Mouse (Mus musculus): ENCODE results near the gene Fam129c. TPM values are rescaled to one million over a fixed set of nuclear protein-coding genes. Genes with fewer than 3 reads are reported as not detected.
A peak's percentile ranks its signal among the peaks of the same experiment; 100 is the strongest.

Gene Fam129c
- polyA plus RNA-seq (2016; fragmentation: Nextera tagmentation; extraction: Ambion mirVana): 4.6 and 6.6 TPM in 2 replicates

DNA sequence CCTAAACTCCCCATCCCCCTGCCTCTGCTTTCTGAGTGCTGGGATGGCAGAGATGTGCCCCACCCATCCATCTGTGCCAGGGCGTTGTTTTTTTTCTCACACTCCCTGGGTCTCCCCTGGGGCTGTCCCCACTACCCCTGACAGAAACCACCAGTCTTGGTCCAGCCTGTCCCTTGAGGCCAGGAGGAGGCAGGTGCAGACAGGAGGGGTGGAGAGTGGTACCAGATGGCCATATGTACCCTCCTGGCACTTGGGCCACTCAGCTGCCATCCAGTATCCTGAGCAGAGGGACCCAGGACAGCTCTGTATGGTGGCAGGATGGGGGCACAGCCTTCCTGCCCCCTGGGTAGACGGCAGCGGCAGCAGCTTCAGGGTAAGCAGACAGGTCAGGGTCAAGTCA lies at the start of gene Fam129c:
Fam129c (plus strand) TSS at position 198 of the 400 bp plus-strand sequence.
- Histone ChIP-seq H3K9me3 (no peaks in the 10 kb centered on the region), H3K36me3 (peaks cover 14% of the 10 kb centered on the region), H3K4me3 (replicated peaks) (no peak within 1 kb of the TSS), H3K4me1 (replicated peaks) (peaks cover 27% of the 10 kb centered on the region), H3K27ac (no peak within 1 kb of the TSS), H3K9ac (replicated peaks) (no peak within 1 kb of the TSS), H3K4me2 (no peak within 1 kb of the TSS), H3K27me3 (peaks cover 30% of the 10 kb centered on the region)
- ATAC-seq (ENCODE audit: insufficient number of reproducible peaks, insufficient read depth, low FRiP score, low TSS enrichment, low read depth): no peak
- 81% methylated on average over 3 of the region's 3 CpGs for WGBS

GRCm38 (mm10) chr8:71550754-71551153 lies 46.7 kb upstream of the Fam129c start:
- H3K4me3 ChIP-seq (replicated peaks): no peak overlapping the region
- H3K9ac ChIP-seq (replicated peaks): no peak overlapping the region
- 61% methylated on average over 7 of the region's 7 CpGs for WGBS
- no peaks in the 10 kb centered on the region for H3K9me3 ChIP-seq
- ATAC-seq (ENCODE audit: insufficient number of reproducible peaks, insufficient read depth, low FRiP score, low TSS enrichment, low read depth): no peak
- H3K27me3 ChIP-seq: peaks cover 20% of the 10 kb centered on the region
- H3K36me3 ChIP-seq: peaks cover 27% of the 10 kb centered on the region
- no peak overlapping the region for H3K4me2 ChIP-seq
- no peak overlapping the region for H3K27ac ChIP-seq
- H3K4me1 ChIP-seq (replicated peaks): no peaks in the 10 kb centered on the region

DNA sequence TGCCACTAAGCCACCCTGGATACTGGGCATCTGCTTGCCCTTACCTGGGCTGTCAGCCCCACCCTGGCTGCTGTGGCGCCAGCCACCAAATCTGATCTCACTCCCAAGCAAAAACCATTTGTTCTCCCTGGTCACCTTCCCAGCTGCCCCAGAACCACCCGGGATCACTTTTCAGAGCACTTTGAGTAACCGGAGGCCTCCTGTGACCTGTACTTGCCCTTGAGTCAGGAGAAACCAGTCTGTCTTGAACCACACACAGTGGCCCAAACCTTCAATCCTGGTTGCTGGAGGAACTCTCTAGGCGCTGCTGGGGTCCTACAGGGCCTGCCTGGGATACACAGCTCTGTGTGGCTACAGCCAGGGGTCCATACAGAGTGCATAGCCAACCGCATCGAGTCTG lies 44.7 kb upstream of the Fam129c start:
- Histone ChIP-seq H3K27me3 (peaks cover 40% of the 10 kb centered on the region), H3K9ac (replicated peaks) (no peak overlapping the region), H3K4me3 (replicated peaks) (no peak overlapping the region), H3K9me3 (no peaks in the 10 kb centered on the region), H3K27ac (no peak overlapping the region), H3K4me1 (replicated peaks) (no peaks in the 10 kb centered on the region), H3K4me2 (no peak overlapping the region), H3K36me3 (peaks cover 9% of the 10 kb centered on the region)
- ATAC-seq (ENCODE audit: insufficient number of reproducible peaks, insufficient read depth, low FRiP score, low TSS enrichment, low read depth): no peak
- WGBS: 41% methylated on average over 6 of the region's 6 CpGs

DNA sequence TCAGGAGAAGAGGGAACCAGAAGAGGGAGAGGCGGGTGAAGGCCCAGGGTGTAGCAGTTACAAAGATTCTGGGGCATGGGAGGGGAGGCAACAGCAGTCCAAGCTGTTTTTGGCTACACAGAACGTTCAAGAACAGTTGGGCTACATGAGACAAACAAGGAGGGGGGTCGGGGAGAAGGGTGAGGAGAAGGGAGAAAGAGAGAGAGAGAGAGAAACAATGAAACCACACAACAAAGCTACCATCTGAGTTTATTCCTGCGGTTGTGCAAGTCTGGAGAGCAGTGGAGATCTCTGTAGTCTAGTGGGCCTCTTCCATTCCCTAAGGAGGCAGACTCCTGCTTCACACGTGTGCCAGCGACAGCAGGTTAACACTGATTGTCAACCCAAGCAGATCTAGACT lies 43.4 kb upstream of the Fam129c start:
- no peak for ATAC-seq (ENCODE audit: insufficient number of reproducible peaks, insufficient read depth, low FRiP score, low TSS enrichment, low read depth)
- Histone ChIP-seq H3K9me3 (peaks cover 6% of the 10 kb centered on the region; the same call in 1 of the 2 replicates), H3K9ac (replicated peaks) (no peak overlapping the region), H3K27ac (no peak overlapping the region), H3K27me3 (peaks cover 52% of the 10 kb centered on the region), H3K36me3 (no peaks in the 10 kb centered on the region), H3K4me3 (replicated peaks) (no peak overlapping the region), H3K4me2 (no peak overlapping the region), H3K4me1 (replicated peaks) (peaks cover 10% of the 10 kb centered on the region)
- 74% methylated on average over 6 of the region's 6 CpGs for WGBS

GRCm38 (mm10) chr8:71554644-71555043 lies 42.8 kb upstream of the Fam129c start:
- Histone ChIP-seq H3K27ac (no peak overlapping the region), H3K27me3 (peaks cover 59% of the 10 kb centered on the region)

DNA sequence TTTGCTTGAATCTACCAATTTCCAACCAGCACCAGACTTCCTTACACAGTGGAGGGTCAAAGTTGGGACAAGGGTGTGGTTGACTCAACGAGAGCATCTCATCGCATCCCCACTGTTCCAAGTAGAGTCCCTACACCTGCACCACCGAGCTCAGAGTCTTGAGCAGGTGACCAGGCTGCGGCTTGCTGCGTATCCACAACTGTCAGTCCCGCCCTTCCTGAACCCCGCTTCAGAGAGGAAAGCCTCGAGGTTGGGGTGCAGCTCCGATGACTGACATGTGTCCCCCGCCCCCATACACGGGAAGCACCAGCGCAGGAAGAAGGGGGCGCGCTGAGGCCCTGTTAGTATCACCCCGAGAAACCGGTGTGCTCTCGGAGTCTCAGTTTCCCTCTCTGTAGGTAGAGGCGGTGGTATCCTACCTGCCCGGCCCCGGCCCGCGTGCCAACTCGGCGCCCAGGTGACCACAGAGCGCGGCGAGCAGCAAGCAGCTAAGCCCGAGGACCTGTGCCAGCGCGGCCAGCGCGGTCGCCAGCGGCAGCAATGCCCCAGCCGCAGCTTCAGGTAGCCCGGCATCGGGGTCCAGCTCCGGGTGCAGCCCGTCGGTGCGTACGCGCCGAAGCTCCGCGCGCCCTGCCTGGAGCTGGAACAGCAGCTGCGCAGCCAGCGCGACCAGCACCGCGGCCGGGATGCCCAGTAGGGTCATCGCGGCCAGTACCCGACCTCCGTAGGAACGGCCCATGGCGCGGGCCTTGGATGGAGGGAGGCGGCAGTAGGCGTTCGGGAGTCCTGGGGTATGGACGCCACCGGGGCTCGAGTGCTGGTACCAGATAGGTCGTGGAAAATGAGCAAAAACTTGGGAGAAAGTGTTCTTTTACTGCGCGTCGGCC lies 39.1 kb upstream of the Fam129c start, which contains the start of gene Tmem221:
Tmem221 (minus strand) TSS at position 801 of the 887 bp plus-strand sequence.
- peaks cover 95% of the 10 kb centered on the region for H3K27me3 ChIP-seq
- H3K4me2 ChIP-seq: peak within 1 kb of the TSS; percentile 60
- no peaks in the 10 kb centered on the region for H3K36me3 ChIP-seq
- no peak within 1 kb of the TSS for H3K27ac ChIP-seq
- no peak for ATAC-seq (ENCODE audit: insufficient number of reproducible peaks, insufficient read depth, low FRiP score, low TSS enrichment, low read depth)
- peaks cover 21% of the 10 kb centered on the region for H3K4me1 ChIP-seq (replicated peaks)
- 4% methylated on average over 66 of the region's 70 CpGs for WGBS
- peak within 1 kb of the TSS; percentile 40 for H3K4me3 ChIP-seq (replicated peaks)
- H3K9ac ChIP-seq (replicated peaks): peak within 1 kb of the TSS; percentile 47; the same call in 1 of the 2 replicates
- H3K9me3 ChIP-seq: peaks cover 7% of the 10 kb centered on the region; the same call in 1 of the 2 replicates

More at GRCm38 (mm10) chr8:71554644-71555043, 42.8 kb upstream of the Fam129c start:
- Histone ChIP-seq H3K4me2 (no peak overlapping the region), H3K9ac (replicated peaks) (no peak overlapping the region), H3K4me3 (replicated peaks) (no peak overlapping the region), H3K36me3 (no peaks in the 10 kb centered on the region), H3K4me1 (replicated peaks) (peaks cover 12% of the 10 kb centered on the region), H3K9me3 (peaks cover 7% of the 10 kb centered on the region; the same call in 1 of the 2 replicates)
- 88% methylated on average over 2 of the region's 2 CpGs for WGBS
- no peak for ATAC-seq (ENCODE audit: insufficient number of reproducible peaks, insufficient read depth, low FRiP score, low TSS enrichment, low read depth)

GRCm38 (mm10) chr8:71558958-71559690 lies 38.3 kb upstream of the Fam129c start:
- ATAC-seq (ENCODE audit: insufficient number of reproducible peaks, insufficient read depth, low FRiP score, low TSS enrichment, low read depth): no peak
- Histone ChIP-seq H3K4me2 (peak overlapping the region; percentile 60), H3K36me3 (no peaks in the 10 kb centered on the region), H3K4me1 (replicated peaks) (peaks cover 21% of the 10 kb centered on the region), H3K9ac (replicated peaks) (peak overlapping the region; percentile 47; the same call in 1 of the 2 replicates), H3K27me3 (peaks cover 100% of the 10 kb centered on the region), H3K27ac (no peak overlapping the region), H3K4me3 (replicated peaks) (peak overlapping the region; percentile 40), H3K9me3 (peaks cover 9% of the 10 kb centered on the region)
- WGBS: 3% methylated on average over 24 of the region's 24 CpGs

DNA sequence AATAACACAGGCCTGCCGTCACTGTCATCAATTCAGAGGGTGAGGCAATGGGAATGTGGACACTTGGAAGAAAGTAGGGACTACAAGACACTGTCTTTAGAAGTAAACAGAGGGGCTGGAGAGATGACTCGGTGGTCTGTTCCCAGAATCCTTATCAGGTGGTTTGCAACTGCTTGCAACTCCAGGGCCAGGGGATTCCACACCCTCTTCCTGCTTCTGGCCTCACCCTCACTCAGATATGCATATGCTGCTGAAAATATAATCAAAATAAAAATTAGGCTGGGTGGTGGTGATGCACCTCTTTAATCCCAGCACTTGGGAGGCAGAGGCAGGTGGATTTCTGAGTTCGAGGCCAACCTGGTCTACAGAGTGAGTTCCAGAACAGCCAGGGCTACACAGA lies 37.4 kb upstream of the Fam129c start:
- Histone ChIP-seq H3K9ac (replicated peaks) (no peak overlapping the region), H3K4me1 (replicated peaks) (peaks cover 21% of the 10 kb centered on the region), H3K27ac (no peak overlapping the region), H3K4me2 (no peak overlapping the region), H3K36me3 (no peaks in the 10 kb centered on the region), H3K27me3 (peaks cover 99% of the 10 kb centered on the region), H3K9me3 (peaks cover 14% of the 10 kb centered on the region), H3K4me3 (replicated peaks) (no peak overlapping the region)
- WGBS: 69% methylated on average over 3 of the region's 3 CpGs
- no peak for ATAC-seq (ENCODE audit: insufficient number of reproducible peaks, insufficient read depth, low FRiP score, low TSS enrichment, low read depth)

- Histone ChIP-seq H3K27ac (no peak overlapping the region), H3K4me3 (replicated peaks) (no peak overlapping the region), H3K4me2 (no peak overlapping the region), H3K9me3 (peaks cover 14% of the 10 kb centered on the region), H3K9ac (replicated peaks) (no peak overlapping the region), H3K36me3 (no peaks in the 10 kb centered on the region), H3K27me3 (peaks cover 98% of the 10 kb centered on the region), H3K4me1 (replicated peaks) (peaks cover 21% of the 10 kb centered on the region)
- no peak for ATAC-seq (ENCODE audit: insufficient number of reproducible peaks, insufficient read depth, low FRiP score, low TSS enrichment, low read depth)
- 82% methylated on average over 5 of the region's 5 CpGs for WGBS
Observed at GRCm38 (mm10) chr8:71560765-71561164, 36.7 kb upstream of the Fam129c start.

- H3K9ac ChIP-seq (replicated peaks): no peak overlapping the region
- no peak for ATAC-seq (ENCODE audit: insufficient number of reproducible peaks, insufficient read depth, low FRiP score, low TSS enrichment, low read depth)
- peaks cover 21% of the 10 kb centered on the region for H3K4me1 ChIP-seq (replicated peaks)
- no peak overlapping the region for H3K4me2 ChIP-seq
- H3K27ac ChIP-seq: no peak overlapping the region
- no peak overlapping the region for H3K4me3 ChIP-seq (replicated peaks)
- peaks cover 14% of the 10 kb centered on the region for H3K9me3 ChIP-seq
- no peaks in the 10 kb centered on the region for H3K36me3 ChIP-seq
- 3% methylated on average over 15 of the region's 15 CpGs for WGBS
- peaks cover 98% of the 10 kb centered on the region for H3K27me3 ChIP-seq
Observed at GRCm38 (mm10) chr8:71561401-71561800, 36.0 kb upstream of the Fam129c start.

DNA sequence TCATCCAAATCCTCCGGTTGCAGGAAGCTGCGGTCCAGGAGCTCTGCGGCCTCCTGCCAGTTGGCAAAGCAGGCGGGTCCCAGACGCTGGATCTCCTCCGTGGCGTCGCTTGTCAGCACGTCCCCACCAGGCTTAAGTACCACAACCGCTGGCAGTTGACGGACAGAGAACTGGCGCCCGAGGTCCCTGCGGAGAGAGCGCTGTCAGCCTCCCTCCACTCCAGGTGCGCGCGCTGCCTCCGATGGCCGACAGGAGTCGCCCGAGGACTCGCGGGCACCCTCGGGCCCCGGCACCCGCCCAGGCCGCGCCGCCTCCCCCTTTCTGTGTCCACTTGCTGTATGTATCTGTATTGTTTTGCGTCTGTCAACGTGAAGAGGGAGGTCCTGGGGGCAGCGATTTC lies 34.7 kb upstream of the Fam129c start:
- 1% methylated on average over 33 of the region's 33 CpGs for WGBS
- peak overlapping the region; percentile 23 for H3K4me3 ChIP-seq (replicated peaks)
- H3K27ac ChIP-seq: no peak overlapping the region
- peak overlapping the region; percentile 44 for H3K4me2 ChIP-seq
- H3K27me3 ChIP-seq: peaks cover 94% of the 10 kb centered on the region
- ATAC-seq (ENCODE audit: insufficient number of reproducible peaks, insufficient read depth, low FRiP score, low TSS enrichment, low read depth): no peak
- H3K36me3 ChIP-seq: no peaks in the 10 kb centered on the region
- peaks cover 21% of the 10 kb centered on the region for H3K4me1 ChIP-seq (replicated peaks)
- peaks cover 14% of the 10 kb centered on the region for H3K9me3 ChIP-seq
- H3K9ac ChIP-seq (replicated peaks): peak overlapping the region; percentile 23; the same call in 1 of the 2 replicates

All from limb, embryonic 12.5 days (tissue).